Mouse (Mus musculus): ENCODE data around the gene Pacsin1.
A peak's percentile ranks its signal among the peaks of the same experiment; 100 is the strongest.

Pacsin1 gene

DNA sequence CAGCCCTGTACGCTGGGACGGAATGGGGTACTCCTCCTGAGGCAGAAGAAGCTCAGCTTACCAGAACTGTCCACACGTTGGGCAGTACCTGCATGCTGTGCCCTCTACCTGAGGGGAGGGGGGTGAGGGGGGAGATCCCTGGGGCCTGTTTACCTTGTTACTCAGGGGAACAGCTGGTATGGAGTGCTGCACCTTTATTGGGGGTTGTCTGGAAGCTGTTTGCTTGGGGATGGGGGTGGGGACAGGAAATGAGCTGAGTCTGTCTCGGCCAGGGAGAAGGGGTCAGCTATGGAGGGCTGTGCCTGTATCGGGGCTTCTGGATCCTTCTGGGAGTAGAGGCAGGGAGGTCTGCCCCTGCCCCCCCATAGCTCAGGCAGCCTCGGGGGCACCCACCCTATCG lies 71.2 kb downstream of the Pacsin1 start:
- DNase-seq, result no peak

DNA sequence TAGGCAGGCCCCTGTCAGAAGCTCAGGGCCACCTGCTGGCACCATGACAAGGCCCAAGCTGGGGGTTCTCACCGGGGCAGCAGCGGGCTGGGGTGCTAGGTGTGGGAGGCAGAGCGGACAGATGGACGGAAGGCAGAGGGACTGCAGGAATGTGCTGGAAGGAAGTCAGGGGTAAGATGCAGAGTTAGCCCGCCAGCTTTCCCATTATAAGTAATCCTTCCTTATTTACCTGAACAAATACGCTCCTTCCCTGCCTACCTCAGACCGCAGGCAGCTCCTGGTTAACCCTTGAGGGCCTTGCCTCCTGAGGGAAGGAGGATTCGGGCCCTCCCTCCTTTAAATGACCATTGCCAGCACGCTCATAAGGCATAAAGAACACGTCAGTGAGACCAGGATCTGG lies 73.5 kb downstream of the Pacsin1 start, which contains the start of gene Spdef:
TSS of gene Spdef (minus strand) at position 186 of the 400 bp plus-strand sequence.
- DNase-seq, result no peak

DNA sequence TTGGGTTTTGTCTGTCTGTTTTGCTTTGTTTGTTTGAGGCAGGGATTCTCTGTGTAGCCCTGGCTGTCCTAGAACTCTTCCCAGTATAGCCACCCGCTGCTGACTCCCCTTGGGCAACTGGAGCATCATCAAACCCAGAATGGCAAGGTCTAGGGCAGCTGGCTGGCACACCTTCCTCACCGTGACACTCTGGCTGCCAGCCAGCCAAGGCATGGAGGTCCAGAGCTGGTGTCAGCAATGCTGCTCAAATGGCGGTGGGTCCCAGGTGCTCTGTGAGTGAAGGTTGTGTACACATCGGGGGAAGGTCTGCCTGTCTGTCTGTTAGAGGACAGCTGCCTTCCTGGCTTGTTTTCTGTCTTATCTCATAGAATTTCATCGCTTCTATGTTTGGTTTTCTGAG lies 76.8 kb downstream of the Pacsin1 start:
- no peak for DNase-seq

DNA sequence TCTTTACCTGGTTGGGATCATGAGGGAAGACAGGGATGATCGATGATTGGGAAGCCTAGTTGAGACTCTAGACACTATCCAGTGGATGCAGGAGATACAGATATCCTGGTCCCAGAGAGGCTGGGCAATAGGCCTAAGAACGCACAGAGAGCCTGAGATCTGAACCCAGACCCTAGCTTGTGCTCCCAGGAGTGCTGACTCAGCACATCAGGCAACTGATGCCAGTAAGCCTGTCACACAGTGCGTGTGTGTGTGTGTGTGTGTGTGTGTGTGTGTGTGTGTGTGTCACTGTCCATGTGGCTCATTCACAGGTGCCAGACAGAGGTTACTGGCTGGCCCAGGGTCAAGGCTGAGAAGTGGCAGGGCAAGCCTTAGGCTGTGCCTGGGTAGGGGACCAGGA lies 77.4 kb downstream of the Pacsin1 start:
- DNase-seq, result no peak

DNA sequence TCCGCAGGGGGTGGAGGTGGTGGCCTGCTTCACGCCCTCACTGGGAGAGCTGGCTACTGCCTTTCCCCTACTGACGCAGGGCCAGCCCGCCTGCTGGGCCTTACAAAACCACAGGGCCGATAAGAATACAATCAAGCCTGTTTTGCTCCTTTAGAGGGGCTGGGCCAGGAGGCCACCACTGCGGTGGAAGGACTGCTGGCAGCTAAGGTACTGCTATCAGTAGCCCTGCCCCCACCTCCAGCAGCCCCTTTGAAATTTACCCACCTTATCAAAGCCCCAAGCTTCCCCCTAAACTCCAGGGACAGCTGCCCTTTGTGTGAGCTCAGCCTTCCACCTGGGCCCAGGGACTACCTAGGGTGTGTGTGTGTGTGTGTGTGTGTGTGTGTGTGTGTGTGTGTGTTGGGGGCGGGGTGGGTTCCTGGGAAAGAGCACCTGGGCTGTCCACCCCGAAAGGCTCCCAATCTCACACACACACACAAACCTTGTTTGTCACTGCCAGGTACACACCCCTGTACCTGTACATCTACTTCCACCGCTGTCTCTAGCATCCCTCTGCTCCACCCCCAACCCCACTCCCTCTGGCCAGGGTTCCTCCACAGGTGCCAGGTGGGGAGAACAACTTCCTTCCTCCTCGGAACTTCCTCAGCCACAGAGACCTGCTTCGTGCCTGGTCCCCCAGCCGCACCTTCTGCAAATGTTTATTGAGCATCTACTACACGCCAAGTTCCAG lies 79.2 kb downstream of the Pacsin1 start:
- DNase-seq, result no peak

DNA sequence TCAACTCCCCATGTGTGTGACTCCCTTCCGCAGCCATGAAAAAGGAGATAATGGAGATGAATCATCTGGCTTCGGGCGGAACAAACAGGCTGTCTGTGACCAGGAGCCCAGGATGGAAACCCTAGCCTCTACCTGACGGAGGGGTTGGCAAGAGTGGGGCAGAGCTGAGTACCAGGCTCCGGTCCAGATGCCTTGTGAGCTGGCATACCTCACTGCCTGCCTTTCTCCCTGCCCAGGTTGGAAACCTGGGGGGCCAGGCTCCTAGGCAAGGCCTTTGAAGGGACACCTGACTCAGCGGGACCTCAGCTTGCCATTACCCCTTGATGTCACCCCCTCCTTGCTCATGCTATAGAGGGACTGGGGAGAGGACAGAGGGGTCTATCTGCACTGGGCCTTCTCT lies 85.7 kb downstream of the Pacsin1 start:
- DNase-seq, result no peak

DNA sequence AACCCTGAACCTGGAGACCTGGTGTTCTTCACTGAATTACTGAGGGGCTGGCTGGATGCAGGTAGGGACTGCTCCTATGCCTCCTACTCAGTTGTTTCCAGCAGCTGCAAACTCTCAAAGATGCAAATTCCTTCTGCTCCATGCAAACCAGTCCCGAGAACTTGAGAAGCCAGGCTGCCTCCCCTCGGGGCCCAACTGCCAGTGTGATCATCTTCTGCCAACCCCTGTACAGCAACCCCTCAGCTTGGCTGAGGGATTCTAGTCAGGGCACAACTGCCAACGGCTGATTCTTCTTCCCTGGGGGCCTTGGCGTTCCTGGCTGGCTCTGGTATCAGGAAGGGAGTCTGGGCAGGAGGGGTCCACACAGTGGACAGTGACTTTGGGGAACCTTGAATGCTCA lies 91.1 kb downstream of the Pacsin1 start:
- DNase-seq, result no peak

DNA sequence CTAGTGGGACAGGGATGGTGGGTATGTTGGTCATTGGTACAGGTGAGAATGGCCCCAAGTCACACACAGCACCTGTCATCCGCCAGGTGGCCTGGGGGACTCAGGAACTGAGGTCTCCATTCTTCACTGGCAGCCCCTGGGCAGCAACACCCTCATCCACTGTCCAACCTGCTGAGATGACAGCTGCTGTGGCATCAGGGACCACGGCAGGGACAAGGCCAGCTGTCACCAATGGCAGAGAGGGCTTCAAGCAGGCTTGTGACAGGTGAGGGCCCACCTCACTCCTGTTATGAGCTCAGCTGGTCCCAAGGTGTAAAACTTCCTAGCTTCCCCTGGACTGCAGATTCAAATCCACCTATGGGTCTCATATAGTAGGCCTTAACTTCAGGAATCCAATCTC lies 92.8 kb downstream of the Pacsin1 start:
- DNase-seq, result no peak

DNA sequence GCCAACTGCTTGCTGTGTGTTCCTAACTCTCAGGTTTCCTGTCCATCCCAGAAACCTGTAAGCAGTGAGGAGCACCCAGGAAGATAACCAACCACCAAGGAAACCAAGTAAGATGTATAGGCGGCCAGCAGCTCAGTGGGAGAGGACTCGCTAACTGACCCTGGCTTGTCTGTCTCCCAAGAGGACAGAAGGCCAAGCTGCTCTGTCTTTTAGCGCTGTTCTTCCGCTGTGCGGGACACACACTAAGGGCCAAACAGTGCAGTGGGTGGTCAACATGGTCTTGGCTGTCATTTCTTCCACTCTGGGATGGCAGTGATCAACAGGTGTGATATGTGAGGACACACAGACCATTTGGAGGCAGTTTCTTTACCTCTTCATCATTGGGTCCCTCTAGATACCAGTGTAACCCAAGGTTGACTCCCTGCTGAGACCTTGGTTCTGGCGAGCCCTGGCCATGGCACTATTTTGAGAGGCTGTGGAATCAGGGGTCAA lies 95.2 kb downstream of the Pacsin1 start:
- DNase-seq, result no peak

DNA sequence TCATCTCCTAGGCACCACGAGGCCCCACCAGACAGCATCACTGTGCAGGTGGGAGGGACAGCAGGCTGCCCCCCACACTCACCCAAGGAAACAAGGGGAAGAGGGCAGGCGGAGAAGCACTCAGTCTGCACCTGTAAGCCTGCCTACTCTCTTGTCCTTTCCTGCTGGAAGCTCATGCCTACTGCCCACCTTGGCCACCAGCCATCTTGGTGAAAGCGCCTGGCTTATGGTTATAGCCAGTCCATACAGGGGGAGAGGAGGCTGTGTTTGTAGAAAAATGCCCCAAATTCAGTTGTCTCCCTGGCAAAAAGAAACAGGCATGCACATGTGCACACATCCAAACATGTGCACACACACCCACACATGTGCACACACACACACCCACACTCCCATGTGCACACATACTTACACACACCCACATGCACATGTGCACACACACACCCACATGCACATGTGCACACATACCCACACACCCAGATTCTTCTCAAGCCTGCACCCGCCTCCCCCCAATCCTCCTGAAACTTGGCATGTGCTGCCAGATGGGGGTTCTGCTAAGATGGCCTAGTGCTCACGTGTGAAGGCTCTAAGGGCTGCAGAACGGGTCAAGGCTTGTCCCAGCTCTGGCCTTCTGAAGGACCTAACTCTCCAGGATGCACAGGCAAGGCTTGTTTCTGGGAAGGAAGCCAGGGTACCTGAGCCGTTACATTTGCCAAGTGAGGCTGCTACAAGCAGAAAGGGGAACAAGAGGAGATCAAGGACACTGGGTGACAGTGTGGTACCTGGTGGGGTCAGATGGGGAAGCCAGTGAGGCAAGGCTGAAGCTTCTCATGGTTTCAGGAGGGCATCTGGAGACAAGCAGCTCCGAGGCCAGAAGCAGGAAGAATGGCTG lies 96.2 kb downstream of the Pacsin1 start:
- no peak for DNase-seq

DNA sequence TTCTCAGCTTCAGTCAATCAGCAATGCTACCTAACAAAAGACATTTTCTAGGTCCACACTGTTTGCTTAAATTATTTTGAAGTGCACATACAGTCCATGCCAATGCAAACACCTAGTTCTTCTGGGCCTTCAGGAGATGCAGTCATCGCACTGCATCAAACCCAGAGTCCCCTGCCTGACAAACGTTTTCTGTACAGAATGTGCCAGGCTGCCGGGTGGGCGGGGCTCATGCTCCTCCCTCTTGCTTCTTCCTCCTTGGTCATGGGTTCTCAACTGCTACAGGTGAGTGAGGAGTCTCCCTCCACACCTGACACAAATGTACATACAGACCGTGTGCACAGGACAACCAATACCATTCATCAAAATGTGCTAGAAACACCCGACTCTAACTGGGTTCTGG lies 104.9 kb downstream of the Pacsin1 start:
- peak; percentile 90 for DNase-seq

All from heart, adult 11 months (tissue).